Mouse (Mus musculus) MEL (cell line): Measurements from ENCODE around the gene Ube2g1. TPM values are rescaled to one million over a fixed set of nuclear protein-coding genes. Genes with fewer than 3 reads are reported as not detected.

Experiments
- DNase-seq: peaks from one replicate; pipeline ENCODE4 v3.0.0; 2011; ENCODE audit warnings: low read depth, low spot score
- H3K27ac ChIP-seq: 2 replicates; pipeline ENCODE4 v1.5.1; 2012; ENCODE audit warnings: low read depth, mild to moderate bottlenecking, control low read depth, low read length, moderate library complexity; ENCODE audit not compliant: control insufficient read depth
- H3K27me3 ChIP-seq, 2 experiments: fragments of 150-350 bp in 1 of 2; sonication (generic) in 1 of 2; 2 replicates each; pipeline ENCODE4 v1.6.1; 2012; ENCODE audit warnings: low read length in 2 of 2, mild to moderate bottlenecking in 2 of 2, improper control_type of control experiment in 1 of 2, moderate library complexity in 1 of 2; ENCODE audit not compliant: insufficient read depth in 2 of 2, control insufficient read depth in 1 of 2
- H3K36me3 ChIP-seq, 2 experiments: 2 replicates each; pipeline ENCODE4 v1.6.1; 2012 to 2014; ENCODE audit warnings: low read length in 2 of 2, improper control_type of control experiment in 1 of 2, inconsistent platforms in 1 of 2, mild to moderate bottlenecking in 1 of 2; ENCODE audit not compliant: insufficient read depth in 2 of 2, control insufficient read depth in 1 of 2
- H3K4me1 ChIP-seq, 2 experiments: fragments of 150-350 bp in 1 of 2; sonication (generic) in 1 of 2; 2 replicates each; pipeline ENCODE4 v1.6.1; 2012; ENCODE audit warnings: low read length in 2 of 2, improper control_type of control experiment in 1 of 2, mild to moderate bottlenecking in 1 of 2; ENCODE audit not compliant: insufficient read depth in 2 of 2, control insufficient read depth in 1 of 2
- H3K4me3 ChIP-seq, 2 experiments: fragments of 150-350 bp in 1 of 2; sonication (generic) in 1 of 2; 2 replicates each; pipeline ENCODE4 v1.5.1; 2012; ENCODE audit warnings: low read depth in 2 of 2, low read length in 2 of 2, mild to moderate bottlenecking in 2 of 2, moderate library complexity in 2 of 2, control low read depth in 1 of 2, improper control_type of control experiment in 1 of 2; ENCODE audit not compliant: control insufficient read depth in 1 of 2, insufficient read depth in 1 of 2
- H3K79me2 ChIP-seq: 2 replicates; pipeline ENCODE4 v1.6.1; 2012; ENCODE audit warnings: mild to moderate bottlenecking, low read length, moderate library complexity; ENCODE audit not compliant: control insufficient read depth, poor library complexity, insufficient read depth
- H3K9ac ChIP-seq: 2 replicates; pipeline ENCODE4 v1.6.1; 2012; ENCODE audit warnings: low read depth, mild to moderate bottlenecking, control low read depth, low read length, moderate library complexity; ENCODE audit not compliant: control insufficient read depth, poor library complexity, severe bottlenecking
- H3K9me3 ChIP-seq: fragments of 150-350 bp; sonication (generic); replicated peaks from 2 replicates; pipeline ENCODE4 v1.6.1; 2012; ENCODE audit warnings: mild to moderate bottlenecking, low read length, improper control_type of control experiment, moderate library complexity; ENCODE audit not compliant: insufficient read depth
- ELF1 ChIP-seq: IDR thresholded peaks from 2 replicates; pipeline ENCODE4 v1.6.1; 2014; ENCODE audit warnings: low read depth, mild to moderate bottlenecking, inconsistent platforms, low read length, improper control_type of control experiment, moderate library complexity
- EP300 ChIP-seq, 2 experiments: IDR thresholded peaks; 2 replicates each; pipeline ENCODE4 v1.6.1; 2011; ENCODE audit warnings: improper control_type of control experiment in 2 of 2, low read length in 2 of 2, low read depth in 1 of 2, mild to moderate bottlenecking in 1 of 2
- ETS1 ChIP-seq: IDR thresholded peaks from 2 replicates; pipeline ENCODE4 v1.6.1; 2012; ENCODE audit warnings: low read depth, mild to moderate bottlenecking, inconsistent platforms, low read length, improper control_type of control experiment, moderate library complexity
- GABPA ChIP-seq: IDR thresholded peaks from 2 replicates; pipeline ENCODE4 v1.6.1; 2012; ENCODE audit warnings: low read depth, mild to moderate bottlenecking, inconsistent platforms, low read length, improper control_type of control experiment, moderate library complexity
- GATA1 ChIP-seq: IDR thresholded peaks from 2 replicates; pipeline ENCODE4 v1.6.1; 2011; ENCODE audit warnings: low read depth, low read length, improper control_type of control experiment
- KAT2A ChIP-seq: conservative IDR thresholded peaks from 2 replicates; pipeline ENCODE4 v1.6.1; 2012; ENCODE audit warnings: low read depth, low read length, improper control_type of control experiment, inconsistent platforms
- MAZ ChIP-seq: IDR thresholded peaks from 2 replicates; pipeline ENCODE4 v1.6.1; 2012; ENCODE audit warnings: low read depth, mild to moderate bottlenecking, inconsistent platforms, low read length, improper control_type of control experiment
- POLR2AphosphoS2 ChIP-seq: IDR thresholded peaks from 2 replicates; pipeline ENCODE4 v1.6.1; 2011; ENCODE audit warnings: low read length, improper control_type of control experiment
- RAD21 ChIP-seq: IDR thresholded peaks from 2 replicates; pipeline ENCODE4 v1.6.1; 2011; ENCODE audit warnings: mild to moderate bottlenecking, low read depth, low read length, improper control_type of control experiment
- SIN3A ChIP-seq: IDR thresholded peaks from 2 replicates; pipeline ENCODE4 v1.6.1; 2012; ENCODE audit warnings: low read length, improper control_type of control experiment, inconsistent platforms
- UBTF ChIP-seq: IDR thresholded peaks from 2 replicates; pipeline ENCODE4 v1.6.1; 2012; ENCODE audit warnings: low read depth, mild to moderate bottlenecking, inconsistent platforms, low read length, improper control_type of control experiment, moderate library complexity, borderline replicate concordance; ENCODE audit not compliant: insufficient read depth
- polyA plus RNA-seq, 2 experiments: library from polyadenylated mRNA; stranded (reverse) in 1 of 2; unstranded in 1 of 2; fragments of >175 nt in 1 of 2; fragments of >200 nt in 1 of 2; gene quantifications; 2 replicates each; pipeline versions ENCODE4 v1.2.1 to v1.2.4; 2012; ENCODE audit warnings: low replicate concordance in 2 of 2, low read depth in 1 of 2; ENCODE audit not compliant: insufficient read length in 2 of 2, insufficient read depth in 1 of 2, missing spikeins in 1 of 2
- total RNA-seq: library from RNA; depleted of rRNA; stranded (reverse); fragments of 300-350 nt; gene quantifications from 2 replicates; pipeline ENCODE4 v1.2.3, GENCODE M21; 2012

Ube2g1 gene
- total and polyA plus RNA-seq, 3 experiments: 26.6 to 38.1 (median 38.0) TPM

DNA sequence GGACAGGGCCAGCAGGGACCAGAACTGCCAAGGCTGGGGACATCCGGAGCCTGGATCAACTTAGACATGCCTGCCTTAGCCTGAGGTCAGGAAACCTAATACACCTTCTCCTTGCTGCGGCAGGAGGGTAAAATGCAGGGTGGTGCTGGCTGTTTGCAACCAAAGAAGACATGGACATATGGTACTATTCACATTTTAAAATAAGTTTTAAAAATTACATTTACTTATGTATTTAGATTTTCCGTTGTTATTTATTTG lies 24.7 kb upstream of the Ube2g1 start:
- H3K79me2 ChIP-seq: no peaks in the 10 kb centered on the region
- TF ChIP-seq KAT2A (no peak), SIN3A (no peak), EP300 (IDR thresholded peaks at IDR 0.05; ENCODE audit: low read depth in 1 of 2, low read length in 2 of 2) (no peak), GABPA (no peak)
- TF ChIP-seq, all 39 proteins: peak for 0
- peaks cover 0 to 5% of the 10 kb centered on the region in 2 experiments; a peak in 2 of 4 replicates for H3K36me3 ChIP-seq
- H3K27me3 ChIP-seq: no peaks in the 10 kb centered on the region
- no peak overlapping the region for H3K9ac ChIP-seq
- DNase-seq: no peak
- no peak overlapping the region for H3K27ac ChIP-seq
- peaks cover 5 to 11% of the 10 kb centered on the region in 2 experiments for H3K4me1 ChIP-seq
- H3K4me3 ChIP-seq: no peak overlapping the region
- no peaks in the 10 kb centered on the region for H3K9me3 ChIP-seq

DNA sequence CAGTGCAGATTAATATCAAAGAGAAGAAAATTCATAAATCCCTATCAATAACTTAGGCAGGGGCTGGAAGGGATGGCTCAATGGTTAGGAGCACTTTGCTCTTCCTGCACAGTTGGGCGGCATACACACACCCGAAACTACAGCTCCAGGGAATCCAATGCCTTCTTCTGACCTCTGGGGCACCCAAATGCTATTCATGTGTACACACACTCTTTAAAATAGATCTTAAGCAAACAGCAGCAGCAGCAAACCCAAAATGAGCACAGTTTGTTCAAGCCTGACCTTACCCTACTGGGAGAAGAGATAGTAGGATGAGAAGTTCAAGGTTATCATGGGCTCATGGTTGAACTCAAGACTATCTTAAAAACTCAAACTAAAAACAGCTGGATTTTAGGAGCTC lies 24.0 kb upstream of the Ube2g1 start:
- TF ChIP-seq MAZ: no peak
- TF ChIP-seq KAT2A: no peak
- TF ChIP-seq ETS1: no peak
- no peak for TF ChIP-seq RAD21
- Histone ChIP-seq H3K9me3 (no peaks in the 10 kb centered on the region), H3K36me3 (peaks cover 0 to 11% of the 10 kb centered on the region in 2 experiments; a peak in 2 of 4 replicates), H3K27ac (no peak overlapping the region), H3K4me3 (no peak overlapping the region), H3K79me2 (no peaks in the 10 kb centered on the region), H3K9ac (no peak overlapping the region), H3K4me1 (peaks cover 11 to 18% of the 10 kb centered on the region in 2 experiments), H3K27me3 (no peaks in the 10 kb centered on the region)
- no peak for DNase-seq

DNA sequence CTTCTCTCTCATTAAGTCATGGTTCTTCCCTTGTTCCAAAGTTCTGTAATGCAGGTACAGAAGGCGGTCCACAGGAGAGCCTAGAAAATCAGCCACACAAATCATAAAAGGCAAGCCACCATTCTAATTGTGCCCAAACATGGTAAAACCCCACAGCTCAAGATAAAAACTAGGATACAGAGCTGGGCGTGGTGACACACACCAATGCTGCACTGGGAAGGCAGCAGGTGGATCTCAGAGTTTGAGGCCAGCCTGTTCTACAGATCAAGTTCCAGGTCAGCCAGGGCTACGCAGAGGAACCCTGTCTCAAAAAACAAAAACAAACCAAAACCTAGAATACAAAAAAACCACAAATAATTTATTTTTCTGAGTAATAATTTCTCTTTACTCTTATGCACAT lies 20.5 kb upstream of the Ube2g1 start:
- H3K9ac ChIP-seq: no peak overlapping the region
- no peaks in the 10 kb centered on the region for H3K9me3 ChIP-seq
- TF ChIP-seq GATA1 (peak; percentile 9; the same call in 1 of the 2 replicates), POLR2AphosphoS2 (no peak), KAT2A (no peak), ELF1 (no peak), UBTF (no peak)
- peaks cover 13 to 18% of the 10 kb centered on the region in 2 experiments for H3K4me1 ChIP-seq
- no peak for DNase-seq
- H3K79me2 ChIP-seq: no peaks in the 10 kb centered on the region
- H3K27me3 ChIP-seq: no peaks in the 10 kb centered on the region
- H3K27ac ChIP-seq: no peak overlapping the region
- H3K36me3 ChIP-seq: peaks cover 0 to 11% of the 10 kb centered on the region in 2 experiments; a peak in 2 of 4 replicates
- no peak overlapping the region for H3K4me3 ChIP-seq
